Mouse (Mus musculus) adrenal gland, postnatal 36 days (tissue): Measurements from ENCODE around the gene Rabl2. TPM values are rescaled to one million over a fixed set of nuclear protein-coding genes. Genes with fewer than 3 reads are reported as not detected.

Source experiments
- DNase-seq, 2 experiments: peaks; one replicate each; pipeline ENCODE4 v3.0.0; 2021; ENCODE audit warnings: mixed read lengths in 1 of 2
- total RNA-seq, 2 experiments: library from RNA; stranded (reverse); gene quantifications; 2 replicates each; pipeline ENCODE4 v1.2.3; 2021

Gene Rabl2
- total RNA-seq, 2 experiments from 2014 or later, result 8.4 to 10.9 TPM

DNA sequence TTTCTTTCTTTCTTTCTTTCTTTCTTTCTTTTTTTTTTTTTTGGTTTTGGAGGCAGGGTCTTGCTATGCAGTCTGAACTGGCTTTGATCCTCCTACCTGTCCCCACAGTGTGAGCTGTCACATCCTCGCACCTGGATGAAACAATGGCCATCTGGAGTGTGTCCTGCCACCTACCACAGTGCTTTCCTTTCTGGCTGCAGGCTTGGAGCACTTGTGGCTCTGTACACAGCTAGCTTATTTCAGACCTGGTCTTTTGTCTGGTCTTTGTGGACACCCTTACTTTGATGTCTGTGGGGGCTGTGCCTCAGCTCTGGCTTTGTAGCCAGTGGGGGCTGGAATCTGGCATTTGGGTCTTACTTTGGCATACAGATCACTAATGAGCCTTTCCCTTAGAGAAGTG, 40.0 kb downstream of the Rabl2 start:
- no peak for DNase-seq

DNA sequence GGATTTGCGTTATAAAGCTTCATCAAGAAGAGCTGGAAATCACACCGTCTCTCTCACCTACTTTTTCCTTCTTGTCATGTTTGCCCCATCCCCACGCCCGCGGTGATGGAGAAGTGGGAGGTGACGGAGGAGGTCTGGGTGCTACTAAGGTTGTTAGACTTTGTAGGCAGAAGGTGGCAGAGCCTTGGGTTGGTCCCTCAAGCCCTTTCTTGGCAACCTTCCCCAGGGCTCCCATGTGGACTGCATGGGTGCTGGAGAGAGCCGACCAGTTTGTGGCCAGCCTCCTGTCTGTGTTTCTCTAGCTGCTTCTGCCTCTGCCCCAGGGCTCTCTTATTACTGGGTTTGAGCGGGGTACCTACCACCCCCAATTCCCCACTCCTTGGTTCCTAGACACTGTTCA, 41.2 kb downstream of the Rabl2 start:
- no peak for DNase-seq

DNA sequence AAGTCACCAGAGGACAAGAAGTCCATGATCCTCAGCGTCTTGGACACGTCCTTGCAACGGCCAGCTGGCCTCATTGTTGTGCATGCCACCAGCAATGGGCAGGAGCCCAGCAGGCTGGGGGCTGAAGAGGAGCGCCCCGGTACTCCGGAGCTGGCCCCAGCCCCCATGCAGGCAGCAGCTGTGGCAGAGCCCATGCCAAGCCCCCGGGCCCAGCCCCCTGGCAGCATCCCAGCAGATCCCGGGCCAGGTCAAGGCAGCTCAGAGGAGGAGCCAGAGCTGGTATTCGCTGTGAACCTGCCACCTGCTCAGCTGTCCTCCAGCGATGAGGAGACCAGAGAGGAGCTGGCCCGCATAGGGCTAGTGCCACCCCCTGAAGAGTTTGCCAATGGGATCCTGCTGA, 42.9 kb downstream of the Rabl2 start:
- DNase-seq, result no peak

DNA sequence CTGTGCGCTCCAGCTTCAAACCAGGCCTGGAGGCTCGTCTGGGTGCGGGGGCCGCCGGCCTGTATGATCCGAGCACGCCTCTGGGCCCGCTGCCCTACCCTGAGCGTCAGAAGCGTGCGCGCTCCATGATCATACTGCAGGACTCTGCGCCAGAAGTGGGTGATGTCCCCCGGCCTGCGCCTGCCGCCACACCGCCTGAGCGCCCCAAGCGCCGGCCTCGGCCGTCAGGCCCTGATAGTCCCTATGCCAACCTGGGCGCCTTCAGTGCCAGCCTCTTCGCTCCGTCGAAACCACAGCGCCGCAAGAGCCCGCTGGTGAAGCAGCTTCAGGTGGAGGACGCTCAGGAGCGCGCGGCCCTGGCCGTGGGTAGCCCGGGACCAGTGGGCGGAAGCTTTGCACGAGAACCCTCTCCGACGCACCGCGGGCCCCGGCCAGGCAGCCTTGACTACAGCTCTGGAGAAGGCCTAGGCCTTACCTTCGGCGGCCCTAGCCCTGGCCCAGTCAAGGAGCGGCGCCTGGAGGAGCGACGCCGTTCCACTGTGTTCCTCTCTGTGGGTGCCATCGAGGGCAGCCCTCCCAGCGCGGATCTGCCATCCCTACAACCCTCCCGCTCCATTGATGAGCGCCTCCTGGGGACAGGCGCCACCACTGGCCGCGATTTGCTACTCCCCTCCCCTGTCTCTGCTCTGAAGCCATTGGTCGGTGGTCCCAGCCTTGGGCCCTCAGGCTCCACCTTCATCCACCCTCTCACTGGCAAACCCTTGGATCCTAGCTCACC, 43.7 kb downstream of the Rabl2 start:
- DNase-seq, result no peak

DNA sequence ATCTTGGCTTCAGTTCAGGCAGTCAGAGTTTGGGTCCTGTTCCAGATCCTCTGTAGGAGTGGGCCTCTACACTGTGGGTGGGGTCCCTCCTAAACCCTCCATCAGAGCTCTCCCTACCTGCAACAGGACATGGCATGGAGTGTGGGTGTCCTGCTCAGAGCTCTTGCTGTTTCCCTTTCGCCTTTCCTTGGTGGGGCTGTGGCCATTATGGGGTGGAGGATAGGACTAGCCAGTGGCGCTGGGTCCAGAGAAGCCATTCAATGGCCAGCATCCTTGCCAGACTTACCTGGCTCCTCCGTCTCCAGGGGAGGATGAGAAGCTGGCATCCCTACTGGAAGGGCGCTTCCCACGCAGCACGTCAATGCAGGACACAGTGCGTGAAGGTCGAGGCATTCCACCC, 44.4 kb downstream of the Rabl2 start:
- no peak for DNase-seq

DNA sequence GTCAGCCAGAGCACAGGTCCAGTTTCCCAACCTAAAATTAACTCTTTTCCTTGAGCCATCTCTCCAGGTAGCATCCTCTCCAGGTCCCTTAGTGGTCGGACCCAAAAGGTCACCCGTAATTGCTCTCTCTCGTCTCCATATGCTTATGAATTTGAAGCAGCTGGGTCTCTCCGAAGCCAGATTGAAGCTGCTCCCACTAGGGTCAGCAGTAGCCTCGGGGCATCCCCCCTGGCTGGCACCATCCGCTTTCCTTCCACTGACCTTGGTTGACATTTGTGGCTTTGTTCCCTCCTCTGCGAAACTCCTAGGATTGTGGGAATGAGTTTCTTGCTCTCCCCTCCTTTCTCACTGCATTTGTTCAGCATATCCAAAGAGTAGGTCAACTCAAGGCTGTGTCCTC, 47.6 kb downstream of the Rabl2 start:
- no peak for DNase-seq

DNA sequence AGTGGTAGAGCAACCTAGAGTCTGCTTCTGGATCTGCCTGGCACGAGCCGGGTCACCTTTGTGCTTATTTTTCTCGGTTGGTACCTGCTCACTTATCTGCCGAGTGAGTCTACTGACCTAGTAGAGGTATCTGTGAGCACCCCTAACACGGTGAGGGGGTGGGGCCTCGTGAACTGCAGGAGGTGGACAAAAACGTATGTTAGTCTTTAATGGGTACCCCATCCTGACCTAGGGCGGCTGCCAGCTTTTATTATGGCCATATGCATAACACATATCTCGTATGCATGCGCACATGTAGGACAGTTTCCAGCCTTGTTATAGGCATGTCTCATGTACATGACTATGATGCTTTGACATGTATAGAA, 57.9 kb downstream of the Rabl2 start:
- DNase-seq, result no peak

DNA sequence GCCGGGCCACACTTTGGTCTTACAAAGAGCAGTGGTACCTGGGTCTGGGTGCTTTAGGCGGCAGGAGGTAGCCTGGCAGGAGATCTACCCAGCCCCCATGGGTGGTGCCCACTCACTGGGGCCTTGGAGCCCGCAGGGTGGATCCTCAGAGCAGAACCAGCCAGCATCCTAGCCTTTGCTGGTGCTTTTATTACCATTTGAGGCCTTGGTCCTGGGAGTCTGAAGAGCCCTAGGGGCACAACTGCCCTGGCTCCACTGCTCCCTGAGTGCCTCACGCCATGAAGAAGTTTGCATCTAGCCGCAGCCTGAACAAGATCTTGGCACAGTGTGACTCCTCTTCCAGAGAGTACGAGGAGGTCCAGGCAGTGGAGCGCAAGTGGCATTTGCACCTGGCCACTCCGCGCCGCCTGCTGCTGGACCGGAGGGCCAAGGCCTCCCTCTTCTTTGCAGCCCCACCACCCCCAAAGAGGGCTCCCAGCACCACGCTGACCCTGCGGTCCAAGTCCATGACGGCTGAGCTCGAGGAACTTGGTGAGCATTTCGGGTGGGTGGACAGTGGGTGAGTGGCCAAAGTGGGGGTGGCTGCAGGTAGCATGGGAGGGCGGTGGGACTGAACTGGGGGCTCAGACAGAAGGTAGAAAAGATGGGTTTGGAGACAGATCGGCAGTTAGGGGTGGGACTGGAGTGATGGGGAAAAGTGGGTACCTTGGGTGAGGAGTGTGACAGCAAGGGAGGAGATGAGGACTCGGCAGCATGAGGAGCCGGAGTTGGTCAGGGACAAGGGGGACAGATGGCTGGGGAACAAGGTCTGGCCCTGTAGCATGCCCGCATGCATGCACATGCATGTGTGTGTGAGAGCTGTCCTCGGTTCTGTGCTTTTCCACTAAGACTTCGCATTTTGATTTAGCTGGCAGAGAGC, 58.5 kb downstream of the Rabl2 start:
- DNase-seq, result no peak

Other genes starting within 250 kb of the Rabl2 start
- 10 to 100 TPM; 36.8 to 38.2 TPM for gene Lmf2, start 236.3 kb downstream of the Rabl2 start, total RNA-seq
- 10 to 100 TPM; 83.1 to 87.5 TPM for gene Ncaph2, start 236.2 kb downstream of the Rabl2 start, total RNA-seq
- gene Sco2, start 218.1 kb downstream of the Rabl2 start, total RNA-seq, result 10 to 100 TPM; 29.7 to 32.4 TPM
- under 1 TPM; 0.33 to 0.56 TPM for gene Tymp, start 214.9 kb downstream of the Rabl2 start, total RNA-seq
- gene Odf3b, start 212.6 kb downstream of the Rabl2 start, total RNA-seq, result not detected
- gene Klhdc7b, start 207.0 kb downstream of the Rabl2 start, total RNA-seq, result not detected
- not detected for gene Syce3, start 181.4 kb downstream of the Rabl2 start, total RNA-seq
- gene Cpt1b, start 166.1 kb downstream of the Rabl2 start, total RNA-seq, result 100 to 1,000 TPM in 1 of 2 experiments, 10 to 100 TPM in 1; 84.6 to 143 TPM
- 1 to 10 TPM; 1.3 to 1.4 TPM for gene C730034F03Rik, start 162.3 kb downstream of the Rabl2 start, total RNA-seq
- 1 to 10 TPM in 1 of 2 experiments, not detected in 1; 1.4 TPM for gene Gm44502, start 162.2 kb downstream of the Rabl2 start, total RNA-seq
- 10 to 100 TPM; 57.8 to 63.2 TPM for gene Chkb, start 162.0 kb downstream of the Rabl2 start, total RNA-seq
- 1 to 10 TPM; 6.6 to 8.5 TPM for gene Mapk8ip2, start 138.0 kb downstream of the Rabl2 start, total RNA-seq
- gene Arsa, start 114.5 kb downstream of the Rabl2 start, total RNA-seq, result 10 to 100 TPM; 20.7 to 22.4 TPM
- gene Shank3, start 92.3 kb downstream of the Rabl2 start, total RNA-seq, result 10 to 100 TPM; 30.7 to 51.0 TPM
- gene Acr, start 23.6 kb downstream of the Rabl2 start, total RNA-seq, result not detected
- under 1 TPM in 1 of 2 experiments, not detected in 1; 0.17 TPM for gene Syt10, start 249.9 kb upstream of the Rabl2 start, total RNA-seq